Comparison of ENCODE assay signal across 8 mouse cellular contexts in the genomic region with DNA sequence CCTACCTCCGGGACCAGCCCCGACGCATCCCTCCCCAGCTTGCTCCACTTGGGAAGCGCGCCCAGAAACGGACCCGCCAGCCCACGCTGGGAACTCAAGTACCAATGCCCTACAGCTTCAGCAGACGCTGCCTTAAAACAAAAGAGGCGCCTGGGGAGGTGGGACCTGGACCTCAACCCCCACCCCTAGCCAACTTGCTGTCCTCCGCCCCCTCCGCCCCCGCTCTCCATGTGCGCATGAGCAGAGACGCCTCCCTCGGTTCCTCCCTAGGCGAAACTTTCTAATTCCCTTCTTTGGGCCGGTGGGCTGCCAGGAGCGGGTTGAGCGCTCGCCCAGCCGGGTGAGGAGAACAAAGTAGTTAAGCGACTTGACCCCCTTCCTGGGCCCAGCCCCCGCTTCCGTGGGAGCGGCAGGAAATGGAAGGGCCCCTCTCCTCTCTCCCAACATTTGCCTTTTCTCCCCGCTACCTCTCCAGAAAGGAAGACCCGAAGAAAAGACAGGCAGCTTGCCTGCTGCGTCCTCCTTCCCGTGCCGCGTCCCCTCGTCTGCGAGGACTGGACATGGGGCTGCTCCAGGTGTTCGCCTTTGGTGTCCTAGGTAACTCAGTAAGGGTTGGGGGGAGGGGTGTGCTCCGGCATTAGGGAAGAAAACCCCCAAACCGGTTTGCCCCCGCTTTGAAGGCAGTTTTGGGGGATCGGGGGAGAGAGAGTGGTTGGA. TPM values are rescaled to one million over a fixed set of nuclear protein-coding genes. Genes with fewer than 3 reads are reported as not detected.
A peak's percentile ranks its signal among the peaks of the same experiment; 100 is the strongest.
DNase-seq lines count a peak whose midpoint lies in the region; ATAC-seq and TF ChIP-seq lines count a peak whose summit lies in the region.

A gene (plus strand): TSS at position 230 of the 717 bp plus-strand sequence.

- intact Hi-C loops in gastrocnemius, postnatal 14 days (cut with DNase I; ENCODE audit: low total_unique reads) = loop anchor here (10.0 kb wide), 1 partner anchor 80 kb away; no protein-coding TSS in a partner anchor
- intact Hi-C loops in left cerebral cortex, postnatal 36 days (cut with DNase I) = loop anchor here (5.0 kb wide), 1 partner anchor 98 kb away; no protein-coding TSS in a partner anchor

- peak within 1 kb of the TSS; percentile 90 for H3K4me2 ChIP-seq in hindbrain, postnatal 0 days (ENCODE audit: low read depth, low read length)
- peak within 1 kb of the TSS; percentile 49 for H3K4me2 ChIP-seq in midbrain, embryonic 11.5 days
- peak within 1 kb of the TSS; percentile 78 for H3K4me2 ChIP-seq in stomach, embryonic 16.5 days (ENCODE audit: low read depth, low read length)

- no peaks in the 10 kb centered on the region for H3K9me3 ChIP-seq in hindbrain, postnatal 0 days (ENCODE audit: low read length)
- no peaks in the 10 kb centered on the region for H3K9me3 ChIP-seq in midbrain, embryonic 11.5 days (ENCODE audit: control insufficient read depth, low read length)
- H3K9me3 ChIP-seq in stomach, embryonic 16.5 days (replicated peaks; ENCODE audit: control insufficient read depth, low read length) = no peaks in the 10 kb centered on the region

- peak within 1 kb of the TSS; percentile 29 for H3K9ac ChIP-seq in hindbrain, postnatal 0 days (replicated peaks; ENCODE audit: low read length)
- H3K9ac ChIP-seq in midbrain, embryonic 11.5 days (ENCODE audit: low read length) = 0 out of 2 replicates have a peak within 1 kb of the TSS, but pooled peaks have one; percentile 5
- peak within 1 kb of the TSS; percentile 91 for H3K9ac ChIP-seq in stomach, embryonic 16.5 days (ENCODE audit: low read length)

- TF ChIP-seq CTCF in hindbrain, postnatal 0 days (IDR thresholded peaks at IDR 0.05; ENCODE audit: low read depth) = no peak

- no peaks in the 10 kb centered on the region; the same call in 1 of the 2 replicates for H3K4me1 ChIP-seq in hindbrain, postnatal 0 days (ENCODE audit: insufficient read depth, low read length)
- peaks cover 13% of the 10 kb centered on the region for H3K4me1 ChIP-seq in midbrain, embryonic 11.5 days (ENCODE audit: control insufficient read depth, insufficient read depth, low read length)
- peaks cover 27% of the 10 kb centered on the region for H3K4me1 ChIP-seq in stomach, embryonic 16.5 days (ENCODE audit: control insufficient read depth, insufficient read depth, low read length)

- peaks cover 14% of the 10 kb centered on the region; the same call in 1 of the 2 replicates for H3K27me3 ChIP-seq in hindbrain, postnatal 0 days (ENCODE audit: insufficient read depth, low read length)
- H3K27me3 ChIP-seq in midbrain, embryonic 11.5 days (ENCODE audit: control insufficient read depth, insufficient read depth, low read length) = peaks cover 40% of the 10 kb centered on the region
- no peaks in the 10 kb centered on the region for H3K27me3 ChIP-seq in stomach, embryonic 16.5 days (ENCODE audit: control insufficient read depth, insufficient read depth, low read length)

- WGBS in hindbrain, postnatal 0 days = under 1% methylated on average over 37 of the region's 39 CpGs
- 0% methylated on average over 39 of the region's 39 CpGs for WGBS in midbrain, embryonic 11.5 days
- WGBS in stomach, embryonic 16.5 days = 1% methylated on average over 39 of the region's 39 CpGs

- peak; percentile 92 for DNase-seq in Muller cell, postnatal 12 days (ENCODE audit: inconsistent ontology term)
- peak; percentile 46 to 67 for DNase-seq in adrenal gland, postnatal 4 days (ENCODE audit: low spot score in 2 of 2)
- peak; percentile 83 for DNase-seq in gastrocnemius, postnatal 14 days
- peak; percentile 41 for DNase-seq in hindbrain, postnatal 0 days (ENCODE audit: low spot score)
- peak; percentile 34 to 40 for DNase-seq in left cerebral cortex, postnatal 36 days (ENCODE audit: low spot score in 2 of 2)
- DNase-seq in midbrain, embryonic 11.5 days (ENCODE audit: low spot score, missing footprints) = peak; percentile 92
- no peak for DNase-seq in c-Kit-positive CD71-positive TER-119-positive erythroid progenitor cells, embryonic 14.5 days (ENCODE audit: low spot score)

- H3K27ac ChIP-seq in hindbrain, postnatal 0 days = 0 out of 2 replicates have a peak within 1 kb of the TSS, but pooled peaks have one; percentile 41
- H3K27ac ChIP-seq in midbrain, embryonic 11.5 days (ENCODE audit: low read depth, low read length) = no peak within 1 kb of the TSS
- peak within 1 kb of the TSS; percentile 91 for H3K27ac ChIP-seq in stomach, embryonic 16.5 days (ENCODE audit: low read length)

- no peaks in the 10 kb centered on the region for H3K36me3 ChIP-seq in hindbrain, postnatal 0 days (ENCODE audit: insufficient read depth, low read length)
- H3K36me3 ChIP-seq in midbrain, embryonic 11.5 days (ENCODE audit: control insufficient read depth, insufficient read depth, low read length) = no peaks in the 10 kb centered on the region
- H3K36me3 ChIP-seq in stomach, embryonic 16.5 days (ENCODE audit: control insufficient read depth, insufficient read depth, low read length) = no peaks in the 10 kb centered on the region

- peak within 1 kb of the TSS; percentile 50 for H3K4me3 ChIP-seq in hindbrain, postnatal 0 days (ENCODE audit: low read length)
- H3K4me3 ChIP-seq in midbrain, embryonic 11.5 days (ENCODE audit: low read depth, low read length) = peak within 1 kb of the TSS; percentile 34
- peak within 1 kb of the TSS; percentile 79 for H3K4me3 ChIP-seq in stomach, embryonic 16.5 days (replicated peaks; ENCODE audit: low read length)

- ATAC-seq in hindbrain, postnatal 0 days = peak; percentile 56
- ATAC-seq in midbrain, embryonic 11.5 days (ENCODE audit: low FRiP score) = no peak
- ATAC-seq in stomach, embryonic 16.5 days (ENCODE audit: insufficient read depth, low FRiP score) = peak; percentile 79

RNA-seq across cellular contexts. Expression of the gene that starts here (rescaled TPM):
- 100 to 1,000 TPM; 236 to 271 TPM for total RNA-seq in adrenal gland, postnatal 4 days (2021)
- total RNA-seq in gastrocnemius, postnatal 14 days (2021) = 100 to 1,000 TPM; 102 to 120 TPM
- total RNA-seq in hindbrain, postnatal 0 days (2014; rRNA removed) = 30.9 and 36.0 TPM in 2 replicates
- polyA plus RNA-seq in hindbrain, postnatal 0 days (2015; fragmentation: Nextera tagmentation; extraction: Ambion mirVana) = 11.7 and 12.1 TPM in 2 replicates
- 10 to 100 TPM; 12.4 to 16.5 TPM for total RNA-seq in left cerebral cortex, postnatal 36 days (2021)
- polyA plus RNA-seq in midbrain, embryonic 11.5 days (2014; fragmentation: Nextera tagmentation; extraction: Ambion mirVana) = 17.3 and 18.5 TPM in 2 replicates
- 108 and 120 TPM in 2 replicates for polyA plus RNA-seq in stomach, embryonic 16.5 days (2015; fragmentation: Nextera tagmentation; extraction: Ambion mirVana)

Comparison
In these comparisons a context has a peak if more than half of its experiments do, and no peak if none do; other contexts are left out.
1. H3K9ac ChIP-seq: peak in every context shown above with its lines; median percentile 91 in stomach, embryonic 16.5 days; 29 in hindbrain, postnatal 0 days; 5 in midbrain, embryonic 11.5 days.